Mouse (Mus musculus): ENCODE results near the gene Dtl. TPM values are rescaled to one million over a fixed set of nuclear protein-coding genes. Genes with fewer than 3 reads are reported as not detected.

Gene Dtl
- polyA plus RNA-seq, 1 experiment from 2014 or later: 60.7 TPM

GRCm38 (mm10) chr1:191540300-191540699, 35.0 kb downstream of the Dtl start:
- Histone ChIP-seq H3K36me3 (peaks cover 30% of the 10 kb centered on the region), H3K4me2 (replicated peaks) (no peak overlapping the region), H3K4me1 (no peaks in the 10 kb centered on the region), H3K27me3 (no peaks in the 10 kb centered on the region), H3K4me3 (no peak overlapping the region), H3K9me3 (no peaks in the 10 kb centered on the region), H3K9ac (replicated peaks) (no peak overlapping the region), H3K27ac (replicated peaks) (no peak overlapping the region)
- WGBS: 85% methylated on average over 2 of the region's 2 CpGs
- no peak for ATAC-seq (ENCODE audit: low FRiP score, low read depth)

GRCm38 (mm10) chr1:191534896-191535295, 40.4 kb downstream of the Dtl start:
- 75% methylated on average over 2 of the region's 2 CpGs for WGBS
- peaks cover 8% of the 10 kb centered on the region; the same call in 1 of the 2 replicates for H3K36me3 ChIP-seq

GRCm38 (mm10) chr1:191531023-191531422, 44.3 kb downstream of the Dtl start:
- H3K4me3 ChIP-seq: no peak overlapping the region
- ATAC-seq (ENCODE audit: low FRiP score, low read depth): no peak
- H3K4me2 ChIP-seq (replicated peaks): no peak overlapping the region
- no peak overlapping the region for H3K9ac ChIP-seq (replicated peaks)
- no peaks in the 10 kb centered on the region for H3K4me1 ChIP-seq
- no peaks in the 10 kb centered on the region for H3K27me3 ChIP-seq
- no peaks in the 10 kb centered on the region for H3K36me3 ChIP-seq
- WGBS: 58% methylated on average over 1 of the region's 1 CpGs
- H3K9me3 ChIP-seq: no peaks in the 10 kb centered on the region
- no peak overlapping the region for H3K27ac ChIP-seq (replicated peaks)

More at GRCm38 (mm10) chr1:191534896-191535295, 40.4 kb downstream of the Dtl start:
- Histone ChIP-seq H3K4me3 (no peak overlapping the region), H3K9ac (replicated peaks) (no peak overlapping the region), H3K27me3 (no peaks in the 10 kb centered on the region), H3K27ac (replicated peaks) (no peak overlapping the region), H3K4me2 (replicated peaks) (no peak overlapping the region), H3K9me3 (no peaks in the 10 kb centered on the region), H3K4me1 (no peaks in the 10 kb centered on the region)
- ATAC-seq (ENCODE audit: low FRiP score, low read depth): no peak

GRCm38 (mm10) chr1:191529406-191529805, 45.9 kb downstream of the Dtl start:
- no peak for ATAC-seq (ENCODE audit: low FRiP score, low read depth)
- Histone ChIP-seq H3K27ac (replicated peaks) (no peak overlapping the region), H3K9me3 (no peaks in the 10 kb centered on the region), H3K9ac (replicated peaks) (no peak overlapping the region), H3K27me3 (no peaks in the 10 kb centered on the region), H3K36me3 (no peaks in the 10 kb centered on the region), H3K4me1 (no peaks in the 10 kb centered on the region), H3K4me2 (replicated peaks) (no peak overlapping the region), H3K4me3 (no peak overlapping the region)
- WGBS: 89% methylated on average over 2 of the region's 2 CpGs

- 74% methylated on average over 4 of the region's 4 CpGs for WGBS
- Histone ChIP-seq H3K9ac (replicated peaks) (no peak overlapping the region), H3K36me3 (no peaks in the 10 kb centered on the region), H3K4me2 (replicated peaks) (no peak overlapping the region), H3K9me3 (no peaks in the 10 kb centered on the region), H3K4me3 (no peak overlapping the region), H3K4me1 (no peaks in the 10 kb centered on the region), H3K27me3 (no peaks in the 10 kb centered on the region), H3K27ac (replicated peaks) (no peak overlapping the region)
- ATAC-seq (ENCODE audit: low FRiP score, low read depth): no peak
Observed at GRCm38 (mm10) chr1:191527921-191528612, 47.3 kb downstream of the Dtl start.

- Histone ChIP-seq H3K36me3 (no peaks in the 10 kb centered on the region), H3K4me2 (replicated peaks) (no peak overlapping the region), H3K4me1 (no peaks in the 10 kb centered on the region), H3K27ac (replicated peaks) (no peak overlapping the region), H3K27me3 (no peaks in the 10 kb centered on the region), H3K9ac (replicated peaks) (no peak overlapping the region), H3K4me3 (no peak overlapping the region), H3K9me3 (no peaks in the 10 kb centered on the region)
- ATAC-seq (ENCODE audit: low FRiP score, low read depth): no peak
- WGBS: 79% methylated on average over 3 of the region's 3 CpGs
Observed at GRCm38 (mm10) chr1:191527089-191527488, 48.3 kb downstream of the Dtl start.

GRCm38 (mm10) chr1:191521395-191521794, 53.9 kb downstream of the Dtl start:
- WGBS: 89% methylated on average over 8 of the region's 8 CpGs
- H3K9ac ChIP-seq (replicated peaks): no peak overlapping the region
- no peak overlapping the region for H3K4me2 ChIP-seq (replicated peaks)
- ATAC-seq (ENCODE audit: low FRiP score, low read depth): no peak
- H3K27me3 ChIP-seq: no peaks in the 10 kb centered on the region
- H3K36me3 ChIP-seq: no peaks in the 10 kb centered on the region
- no peaks in the 10 kb centered on the region for H3K9me3 ChIP-seq
- H3K4me1 ChIP-seq: no peaks in the 10 kb centered on the region
- H3K27ac ChIP-seq (replicated peaks): no peak overlapping the region
- no peak overlapping the region for H3K4me3 ChIP-seq

GRCm38 (mm10) chr1:191520669-191521068, 54.7 kb downstream of the Dtl start:
- Histone ChIP-seq H3K4me3 (no peak overlapping the region), H3K27ac (replicated peaks) (no peak overlapping the region), H3K9ac (replicated peaks) (no peak overlapping the region), H3K27me3 (no peaks in the 10 kb centered on the region), H3K4me1 (no peaks in the 10 kb centered on the region), H3K9me3 (no peaks in the 10 kb centered on the region), H3K36me3 (no peaks in the 10 kb centered on the region), H3K4me2 (replicated peaks) (no peak overlapping the region)
- 92% methylated on average over 10 of the region's 10 CpGs for WGBS
- no peak for ATAC-seq (ENCODE audit: low FRiP score, low read depth)

- ATAC-seq (ENCODE audit: low FRiP score, low read depth): no peak
- Histone ChIP-seq H3K9me3 (no peaks in the 10 kb centered on the region), H3K4me2 (replicated peaks) (no peak overlapping the region), H3K27ac (replicated peaks) (no peak overlapping the region), H3K9ac (replicated peaks) (no peak overlapping the region), H3K36me3 (no peaks in the 10 kb centered on the region), H3K4me3 (no peak overlapping the region), H3K27me3 (no peaks in the 10 kb centered on the region), H3K4me1 (no peaks in the 10 kb centered on the region)
- WGBS: 81% methylated on average over 7 of the region's 7 CpGs
Observed at GRCm38 (mm10) chr1:191520194-191520593, 55.1 kb downstream of the Dtl start.

- no peaks in the 10 kb centered on the region for H3K36me3 ChIP-seq
- H3K9ac ChIP-seq (replicated peaks): no peak overlapping the region
- no peak for ATAC-seq (ENCODE audit: low FRiP score, low read depth)
- H3K4me3 ChIP-seq: no peak overlapping the region
- 94% methylated on average over 4 of the region's 4 CpGs for WGBS
- no peaks in the 10 kb centered on the region for H3K9me3 ChIP-seq
- no peak overlapping the region for H3K4me2 ChIP-seq (replicated peaks)
- no peak overlapping the region for H3K27ac ChIP-seq (replicated peaks)
- H3K27me3 ChIP-seq: no peaks in the 10 kb centered on the region
- H3K4me1 ChIP-seq: no peaks in the 10 kb centered on the region
Observed at GRCm38 (mm10) chr1:191519329-191520066, 55.8 kb downstream of the Dtl start.

GRCm38 (mm10) chr1:191518911-191519310, 56.4 kb downstream of the Dtl start:
- ATAC-seq (ENCODE audit: low FRiP score, low read depth): no peak
- H3K36me3 ChIP-seq: no peaks in the 10 kb centered on the region
- no peaks in the 10 kb centered on the region for H3K9me3 ChIP-seq
- no peak overlapping the region for H3K4me3 ChIP-seq
- 88% methylated on average over 4 of the region's 4 CpGs for WGBS
- H3K4me2 ChIP-seq (replicated peaks): no peak overlapping the region
- H3K27me3 ChIP-seq: no peaks in the 10 kb centered on the region
- no peak overlapping the region for H3K9ac ChIP-seq (replicated peaks)
- H3K4me1 ChIP-seq: no peaks in the 10 kb centered on the region
- H3K27ac ChIP-seq (replicated peaks): no peak overlapping the region

GRCm38 (mm10) chr1:191517969-191518368, 57.4 kb downstream of the Dtl start:
- no peak overlapping the region for H3K27ac ChIP-seq (replicated peaks)
- 91% methylated on average over 5 of the region's 5 CpGs for WGBS
- no peak overlapping the region for H3K4me2 ChIP-seq (replicated peaks)
- no peaks in the 10 kb centered on the region for H3K4me1 ChIP-seq
- H3K27me3 ChIP-seq: no peaks in the 10 kb centered on the region
- H3K9ac ChIP-seq (replicated peaks): no peak overlapping the region
- no peak for ATAC-seq (ENCODE audit: low FRiP score, low read depth)
- no peak overlapping the region for H3K4me3 ChIP-seq
- H3K9me3 ChIP-seq: no peaks in the 10 kb centered on the region
- H3K36me3 ChIP-seq: no peaks in the 10 kb centered on the region

Measured in midbrain, embryonic 12.5 days (tissue).